Mouse (Mus musculus): ENCODE data around the gene Psmd9. TPM values are rescaled to one million over a fixed set of nuclear protein-coding genes. Genes with fewer than 3 reads are reported as not detected.

The Psmd9 gene
- polyA plus RNA-seq, 1 experiment from 2014 or later: 89.3 TPM

DNA sequence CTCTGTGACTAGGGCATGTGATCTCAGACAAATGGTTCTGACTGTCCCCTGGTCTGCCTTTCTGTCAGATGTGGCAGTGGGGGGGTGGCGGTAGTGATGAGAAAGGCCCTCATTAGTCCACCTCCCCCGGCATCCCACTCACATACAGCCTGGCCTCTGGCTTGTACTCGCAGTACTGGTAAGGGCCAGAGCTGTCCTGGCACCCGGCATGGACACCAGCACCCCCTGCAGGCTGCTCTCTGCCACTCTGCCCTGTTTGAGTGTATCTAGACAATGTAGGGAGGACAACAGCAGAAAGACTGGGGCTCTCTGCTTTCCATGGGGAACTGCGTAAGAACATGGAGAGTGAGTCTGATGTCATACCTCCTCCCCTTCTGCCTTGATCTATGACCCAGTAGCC lies 118.9 kb downstream of the Psmd9 start:
- no peaks in the 10 kb centered on the region for H3K36me3 ChIP-seq
- 87% methylated on average over 5 of the region's 5 CpGs for WGBS
- H3K9me3 ChIP-seq: peaks cover 12% of the 10 kb centered on the region; the same call in 1 of the 2 replicates
- no peak overlapping the region for H3K4me3 ChIP-seq (replicated peaks)
- no peak for ATAC-seq (ENCODE audit: insufficient number of reproducible peaks, insufficient read depth, low FRiP score, low TSS enrichment, low read depth)
- H3K4me1 ChIP-seq (replicated peaks): no peaks in the 10 kb centered on the region
- H3K4me2 ChIP-seq: no peak overlapping the region
- H3K27me3 ChIP-seq: no peaks in the 10 kb centered on the region
- H3K9ac ChIP-seq (replicated peaks): no peak overlapping the region
- H3K27ac ChIP-seq: no peak overlapping the region

DNA sequence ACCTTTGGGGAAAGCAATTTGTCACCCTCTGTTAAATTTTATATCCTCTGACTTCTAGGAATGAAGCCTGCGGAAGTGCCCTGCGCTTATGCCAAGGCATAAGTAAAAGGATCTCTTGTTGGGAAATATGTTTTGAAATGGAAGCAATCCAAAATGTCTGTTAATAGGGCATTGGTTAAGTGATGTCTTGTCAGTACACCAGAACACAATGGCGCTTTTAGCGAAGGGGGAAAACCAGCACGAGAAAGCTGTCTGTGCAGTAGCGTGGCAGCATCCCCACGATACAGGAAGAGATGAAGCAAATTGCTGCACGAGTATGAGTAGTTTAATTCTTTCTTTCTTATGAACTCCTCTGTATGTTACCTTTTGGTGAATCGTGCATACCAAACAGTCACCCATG lies 125.4 kb downstream of the Psmd9 start:
- H3K36me3 ChIP-seq: no peaks in the 10 kb centered on the region
- no peak overlapping the region for H3K4me3 ChIP-seq (replicated peaks)
- 93% methylated on average over 9 of the region's 9 CpGs for WGBS
- H3K27me3 ChIP-seq: no peaks in the 10 kb centered on the region
- 0 out of 2 replicates have a peak, but pooled peaks cover 3% of the 10 kb centered on the region for H3K9me3 ChIP-seq
- no peak overlapping the region for H3K9ac ChIP-seq (replicated peaks)
- ATAC-seq (ENCODE audit: insufficient number of reproducible peaks, insufficient read depth, low FRiP score, low TSS enrichment, low read depth): no peak
- H3K4me1 ChIP-seq (replicated peaks): peaks cover 7% of the 10 kb centered on the region
- no peak overlapping the region for H3K27ac ChIP-seq
- no peak overlapping the region for H3K4me2 ChIP-seq

DNA sequence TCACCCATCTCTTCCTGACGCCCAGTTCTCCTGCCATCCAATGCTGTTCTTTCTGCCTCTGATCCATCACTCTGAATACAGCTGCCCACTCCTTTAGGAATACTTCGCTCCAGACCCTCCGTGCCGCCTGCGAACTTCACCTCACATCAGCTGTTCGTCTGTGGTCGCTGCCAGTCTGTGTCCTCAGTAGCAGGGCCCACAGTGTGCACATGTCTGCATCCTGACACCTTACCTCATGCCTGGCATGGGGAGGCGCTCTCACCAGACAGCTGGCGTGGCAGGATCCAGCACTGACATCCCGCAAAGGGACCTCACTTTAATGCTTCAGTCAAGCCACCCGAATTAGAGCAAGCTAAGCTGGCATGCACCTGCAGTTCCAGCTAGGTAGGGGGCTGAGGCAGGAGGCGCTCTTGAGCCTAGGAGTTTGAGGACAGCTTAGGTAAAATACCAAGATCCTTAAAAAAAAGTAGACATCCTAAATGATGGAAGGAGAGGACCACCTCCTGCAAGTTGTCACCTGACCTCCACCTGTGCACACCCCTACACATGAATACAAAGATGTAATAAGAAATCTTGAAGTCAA lies 127.1 kb downstream of the Psmd9 start:
- Histone ChIP-seq H3K4me3 (replicated peaks) (no peak overlapping the region), H3K4me1 (replicated peaks) (peaks cover 20% of the 10 kb centered on the region), H3K9ac (replicated peaks) (no peak overlapping the region), H3K27ac (no peak overlapping the region), H3K4me2 (no peak overlapping the region), H3K36me3 (no peaks in the 10 kb centered on the region), H3K9me3 (0 out of 2 replicates have a peak, but pooled peaks cover 3% of the 10 kb centered on the region), H3K27me3 (no peaks in the 10 kb centered on the region)
- ATAC-seq (ENCODE audit: insufficient number of reproducible peaks, insufficient read depth, low FRiP score, low TSS enrichment, low read depth): no peak
- WGBS: 67% methylated on average over 12 of the region's 12 CpGs

DNA sequence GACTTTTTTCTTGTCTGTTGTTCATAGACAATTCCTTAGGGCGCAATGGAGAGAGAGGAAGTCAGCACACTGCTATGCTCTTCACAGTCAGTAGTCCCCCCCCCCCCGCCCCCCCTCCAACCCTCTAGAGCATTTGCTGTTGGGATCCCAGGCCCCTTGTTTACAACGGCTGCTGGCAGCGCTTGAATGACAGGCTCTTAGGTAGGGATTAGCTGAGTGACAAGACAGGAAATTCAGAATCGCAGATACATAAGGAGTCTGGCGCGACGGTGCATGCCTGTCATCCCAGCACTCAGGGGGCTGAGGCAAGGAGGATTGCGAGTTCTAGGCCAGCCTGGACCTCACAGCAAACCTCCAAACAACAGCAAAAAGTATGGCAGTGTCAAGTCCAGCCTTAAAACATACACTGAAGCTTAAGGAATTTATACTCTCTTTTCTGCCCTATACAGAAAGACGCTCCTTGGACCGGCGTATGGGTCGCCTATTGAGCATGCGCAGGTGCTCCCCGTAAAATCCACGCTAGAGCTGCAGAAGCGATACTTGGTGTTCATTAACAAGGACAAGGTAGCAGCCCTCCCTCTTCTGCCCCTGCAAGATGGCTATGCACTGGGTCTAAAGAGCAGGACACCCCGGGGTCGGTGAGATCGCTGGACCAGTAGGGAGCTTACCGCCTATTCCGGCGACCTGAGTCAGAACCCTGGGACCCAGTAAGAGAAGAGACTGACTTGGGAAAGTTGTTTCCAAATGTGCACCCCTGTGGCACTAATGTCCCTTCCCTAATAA lies 128.0 kb downstream of the Psmd9 start:
- Histone ChIP-seq H3K9me3 (0 out of 2 replicates have a peak, but pooled peaks cover 3% of the 10 kb centered on the region), H3K4me3 (replicated peaks) (no peak overlapping the region), H3K9ac (replicated peaks) (no peak overlapping the region), H3K4me1 (replicated peaks) (peaks cover 24% of the 10 kb centered on the region), H3K27me3 (no peaks in the 10 kb centered on the region), H3K36me3 (no peaks in the 10 kb centered on the region), H3K4me2 (no peak overlapping the region), H3K27ac (no peak overlapping the region)
- WGBS: 54% methylated on average over 22 of the region's 23 CpGs
- no peak for ATAC-seq (ENCODE audit: insufficient number of reproducible peaks, insufficient read depth, low FRiP score, low TSS enrichment, low read depth)

DNA sequence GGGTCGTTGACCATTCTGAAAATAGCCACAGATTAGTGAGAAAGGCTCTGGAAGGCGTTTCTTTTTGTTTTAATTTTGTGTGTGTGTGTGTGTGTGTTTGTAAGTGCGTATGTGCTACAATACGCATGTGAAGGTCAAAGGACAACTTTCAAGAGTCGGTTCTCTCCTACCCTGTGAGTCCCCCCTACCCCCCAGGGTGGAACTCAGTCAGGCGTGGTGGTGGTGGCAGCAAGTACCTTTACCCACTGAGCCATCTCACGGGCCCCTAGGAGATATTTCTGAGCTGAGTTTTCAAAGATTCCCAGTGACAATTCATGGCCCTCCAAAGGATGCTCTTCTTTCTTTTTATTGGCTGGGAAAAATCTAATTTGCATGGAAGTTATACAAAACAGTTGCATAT lies 128.6 kb downstream of the Psmd9 start:
- WGBS: 81% methylated on average over 7 of the region's 7 CpGs
- H3K36me3 ChIP-seq: no peaks in the 10 kb centered on the region
- H3K27me3 ChIP-seq: no peaks in the 10 kb centered on the region
- H3K4me2 ChIP-seq: no peak overlapping the region
- H3K4me3 ChIP-seq (replicated peaks): no peak overlapping the region
- H3K9ac ChIP-seq (replicated peaks): no peak overlapping the region
- 0 out of 2 replicates have a peak, but pooled peaks cover 3% of the 10 kb centered on the region for H3K9me3 ChIP-seq
- H3K27ac ChIP-seq: no peak overlapping the region
- ATAC-seq (ENCODE audit: insufficient number of reproducible peaks, insufficient read depth, low FRiP score, low TSS enrichment, low read depth): no peak
- peaks cover 26% of the 10 kb centered on the region for H3K4me1 ChIP-seq (replicated peaks)

DNA sequence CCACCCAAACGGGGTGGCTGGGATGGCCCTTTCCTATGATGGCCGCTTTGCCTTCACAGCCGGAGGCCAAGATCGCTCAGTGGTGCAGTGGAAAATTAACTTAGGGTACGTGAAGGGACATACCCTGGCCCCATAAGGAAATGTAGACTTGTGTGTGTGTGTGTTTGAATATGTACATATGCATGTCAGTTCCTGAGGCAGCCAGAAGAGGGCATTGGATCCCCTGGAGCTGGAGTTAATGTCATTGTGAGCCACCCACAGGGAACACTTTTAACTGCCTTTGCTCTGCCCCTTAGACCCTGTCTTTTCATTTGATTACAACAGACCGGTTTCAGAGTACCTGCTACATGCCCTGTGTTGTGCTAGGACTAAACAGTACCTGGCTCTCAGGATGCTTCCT lies 129.3 kb downstream of the Psmd9 start:
- Histone ChIP-seq H3K4me2 (no peak overlapping the region), H3K4me1 (replicated peaks) (peaks cover 26% of the 10 kb centered on the region), H3K27me3 (no peaks in the 10 kb centered on the region), H3K9me3 (0 out of 2 replicates have a peak, but pooled peaks cover 3% of the 10 kb centered on the region), H3K36me3 (no peaks in the 10 kb centered on the region), H3K27ac (no peak overlapping the region), H3K4me3 (replicated peaks) (no peak overlapping the region), H3K9ac (replicated peaks) (no peak overlapping the region)
- 85% methylated on average over 6 of the region's 6 CpGs for WGBS
- no peak for ATAC-seq (ENCODE audit: insufficient number of reproducible peaks, insufficient read depth, low FRiP score, low TSS enrichment, low read depth)

Other genes with a start within 250 kb of the Psmd9 start
- 85.5 and 87.7 TPM in 2 replicates for gene Kdm2b, start 179.6 kb upstream of the Psmd9 start, polyA plus RNA-seq (2016; fragmentation: Nextera tagmentation; extraction: Ambion mirVana)
- 14.3 and 14.6 TPM in 2 replicates for gene Orai1, start 154.3 kb upstream of the Psmd9 start, polyA plus RNA-seq (2016; fragmentation: Nextera tagmentation; extraction: Ambion mirVana)
- gene Morn3, start 122.4 kb upstream of the Psmd9 start, polyA plus RNA-seq (2016; fragmentation: Nextera tagmentation; extraction: Ambion mirVana): not detected in 2 replicates
- 14.1 and 15.9 TPM in 2 replicates for gene Tmem120b, start 101.0 kb upstream of the Psmd9 start, polyA plus RNA-seq (2016; fragmentation: Nextera tagmentation; extraction: Ambion mirVana)
- 2.9 and 3.0 TPM in 2 replicates for gene Rhof, start 36.7 kb upstream of the Psmd9 start, polyA plus RNA-seq (2016; fragmentation: Nextera tagmentation; extraction: Ambion mirVana)
- gene Setd1b, start 27.2 kb upstream of the Psmd9 start, polyA plus RNA-seq (2016; fragmentation: Nextera tagmentation; extraction: Ambion mirVana): 10.9 and 11.4 TPM in 2 replicates
- gene Hpd, start 13.3 kb downstream of the Psmd9 start, polyA plus RNA-seq (2016; fragmentation: Nextera tagmentation; extraction: Ambion mirVana): not detected in 2 replicates
- gene Wdr66, start 82.7 kb downstream of the Psmd9 start, polyA plus RNA-seq (2016; fragmentation: Nextera tagmentation; extraction: Ambion mirVana): 0.44 TPM in 2 replicates
- 43.4 and 45.7 TPM in 2 replicates for gene Bcl7a, start 174.4 kb downstream of the Psmd9 start, polyA plus RNA-seq (2016; fragmentation: Nextera tagmentation; extraction: Ambion mirVana)
- 12.8 and 15.3 TPM in 2 replicates for gene Mlxip, start 225.4 kb downstream of the Psmd9 start, polyA plus RNA-seq (2016; fragmentation: Nextera tagmentation; extraction: Ambion mirVana)